Mouse (Mus musculus): Measurements from ENCODE around the gene Hao2.

DNA sequence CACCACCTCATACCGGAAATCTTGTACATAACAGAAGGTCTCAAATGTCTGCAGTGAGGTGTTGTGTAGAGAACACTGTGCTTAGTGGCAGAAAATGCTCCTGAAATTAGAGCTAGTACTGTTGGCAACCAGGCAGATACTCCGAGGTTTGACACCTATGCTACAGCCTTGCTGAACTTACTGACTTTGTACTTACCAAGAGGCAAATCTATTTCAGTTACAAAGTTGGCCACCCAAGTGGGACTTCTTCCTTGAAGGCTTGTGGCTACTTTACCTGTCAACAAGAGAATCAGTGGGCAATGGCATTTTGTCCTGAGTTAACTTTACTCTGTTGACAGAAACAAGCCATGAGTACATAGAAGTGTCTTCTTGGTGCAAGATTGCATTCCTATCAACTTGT is 4.6 kb upstream of the Hao2 start:
- TF ChIP-seq CTCF (IDR thresholded peaks at IDR 0.05; ENCODE audit: low read depth, low read length) (no peak), POLR2A (IDR thresholded peaks at IDR 0.05; ENCODE audit: borderline replicate concordance, low read depth, low read length) (no peak)
